Mouse (Mus musculus) cerebellum, postnatal 14 days (tissue): ENCODE measurements around the gene Olfr229.
"Not testable (repeated sequence)": the region's sequence is repeated elsewhere in the genome, so short reads cannot be mapped to it uniquely, and the experiment has no call there.

Source experiments
- DNase-seq, 2 experiments: peaks; one replicate each; pipeline ENCODE4 v3.0.0; 2021; ENCODE audit warnings: mixed read lengths in 2 of 2

The Olfr229 gene

DNA sequence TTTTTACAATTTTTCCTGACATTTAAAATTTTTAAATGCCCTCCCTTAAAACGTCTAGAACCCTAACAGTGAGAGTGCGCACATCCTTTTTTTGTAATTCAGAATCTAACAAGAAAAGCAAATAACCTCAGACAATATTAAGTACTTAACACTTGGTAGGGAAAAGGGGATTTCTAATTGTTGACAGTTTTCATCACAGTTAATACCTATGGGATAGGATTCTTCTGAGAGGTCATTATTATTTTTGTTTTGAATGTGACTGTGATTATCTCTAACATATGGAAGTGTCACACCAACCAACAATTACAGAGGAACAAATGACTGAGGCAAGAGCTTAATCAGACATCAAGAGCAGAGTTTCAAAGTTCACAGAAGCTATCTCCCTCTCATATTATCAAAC, at the start of gene Olfr229:
Gene Olfr229 (plus strand): TSS at position 301 of the 400 bp plus-strand sequence.
- DNase-seq, result no peak

DNA sequence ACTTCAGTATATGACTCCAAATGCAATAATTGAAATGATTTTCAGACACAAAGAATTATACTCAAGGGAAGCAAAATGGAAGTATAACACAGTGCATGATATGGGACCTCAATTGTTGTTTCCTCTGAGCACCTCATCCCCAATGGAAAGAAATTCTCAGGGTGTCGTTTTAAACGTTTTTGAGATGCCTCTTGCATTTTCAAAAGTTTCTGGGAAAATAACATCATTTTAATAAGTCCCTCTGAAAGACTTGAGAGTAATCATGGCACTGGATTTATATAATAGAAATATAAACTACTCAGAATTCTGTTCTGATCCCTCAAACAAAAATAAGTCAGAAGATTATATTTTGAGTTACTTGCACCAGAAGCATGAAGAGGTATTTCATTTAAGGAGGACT, 41.0 kb upstream of the Olfr229 start, which contains the start of gene Olfr972:
Gene Olfr972 (plus strand): TSS at position 301 of the 400 bp plus-strand sequence.
- DNase-seq, result no peak

DNA sequence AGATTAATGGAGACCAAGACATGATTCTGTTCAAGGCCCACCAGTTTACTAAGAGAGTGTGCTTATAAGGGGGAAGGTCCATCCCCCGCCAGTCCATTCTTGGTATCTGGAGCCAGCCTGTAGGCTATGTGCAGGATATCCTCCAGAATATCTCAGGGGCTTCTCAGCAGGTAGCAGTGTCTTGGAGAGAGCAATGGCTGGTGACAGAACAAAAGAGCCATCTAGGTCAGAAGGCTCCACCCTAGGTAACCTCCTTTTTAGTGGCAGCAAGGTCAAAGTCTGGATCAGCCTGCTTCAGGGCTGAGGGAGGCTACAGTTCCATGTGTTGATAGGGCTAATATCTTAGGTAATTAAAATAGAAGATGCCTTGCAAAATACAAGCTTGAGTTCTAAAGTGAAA, 35.1 kb upstream of the Olfr229 start:
- DNase-seq, result not testable (repeated sequence)

GRCm38 (mm10) chr9:39877541-39878396, 29.4 kb upstream of the Olfr229 start:
- DNase-seq, result not testable (repeated sequence)

DNA sequence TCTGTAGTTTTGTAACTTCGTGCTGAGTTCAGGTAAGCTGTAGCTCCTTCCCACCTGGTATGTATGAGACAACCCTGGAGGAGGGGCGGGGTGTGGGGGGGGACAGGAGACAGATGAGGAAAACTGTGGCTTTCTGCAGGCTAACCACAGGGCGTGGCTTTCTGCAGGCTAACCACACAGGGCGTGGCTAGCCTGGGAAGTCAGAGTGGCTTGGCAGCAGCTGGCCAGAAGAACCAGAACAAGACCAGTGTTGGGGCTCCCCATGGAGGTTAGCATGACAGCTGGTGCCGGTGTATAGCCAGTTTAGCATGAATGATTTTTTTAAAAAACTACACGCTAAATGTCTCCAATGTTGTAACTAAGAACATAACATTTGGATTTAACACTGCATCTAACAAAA, 2.0 kb upstream of the Olfr229 start:
- no peak for DNase-seq

GRCm38 (mm10) chr9:39909939-39910338, 2.8 kb downstream of the Olfr229 start:
- DNase-seq, result no peak

DNA sequence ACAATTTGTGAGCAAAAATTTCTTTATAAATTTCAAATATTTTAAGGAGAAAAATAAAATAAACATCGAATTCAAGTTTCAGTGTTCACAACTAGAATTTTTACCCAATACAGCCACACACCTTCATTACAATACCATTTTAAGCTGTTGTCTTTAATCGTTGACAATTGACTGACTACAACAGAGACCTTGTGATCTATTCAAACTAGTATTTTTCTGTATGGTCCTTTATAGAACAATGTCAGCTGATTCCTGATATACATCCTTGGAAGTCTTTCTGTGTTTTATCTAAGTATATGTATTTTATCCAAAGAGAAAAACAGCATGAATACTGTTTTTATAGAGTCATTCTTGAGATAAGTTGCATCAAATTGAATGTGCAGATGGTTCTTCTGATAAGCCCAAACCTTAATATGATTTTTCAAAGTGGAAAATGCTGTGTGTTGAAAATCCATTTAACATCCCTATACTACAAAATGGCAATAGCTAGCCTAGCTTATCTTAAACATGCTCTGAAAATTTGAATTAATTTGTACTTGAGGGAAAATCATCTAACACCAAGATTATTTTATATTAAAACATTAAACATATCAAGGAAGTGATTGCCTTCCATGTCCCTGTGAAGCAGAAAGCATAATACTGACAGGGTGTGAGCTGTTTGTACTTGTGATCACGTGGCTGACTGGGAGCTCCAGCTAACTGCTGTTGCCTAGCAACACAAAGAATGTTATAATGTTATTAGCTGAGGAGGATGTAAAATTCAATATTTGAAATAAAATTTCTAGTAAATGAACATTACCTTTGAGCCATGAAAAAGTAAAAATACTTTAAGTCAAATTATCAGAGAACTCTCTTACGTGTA, 21.1 kb downstream of the Olfr229 start:
- not testable (repeated sequence) for DNase-seq

- DNase-seq, result not testable (repeated sequence)
Observed at GRCm38 (mm10) chr9:39928837-39929236, 21.7 kb downstream of the Olfr229 start.

DNA sequence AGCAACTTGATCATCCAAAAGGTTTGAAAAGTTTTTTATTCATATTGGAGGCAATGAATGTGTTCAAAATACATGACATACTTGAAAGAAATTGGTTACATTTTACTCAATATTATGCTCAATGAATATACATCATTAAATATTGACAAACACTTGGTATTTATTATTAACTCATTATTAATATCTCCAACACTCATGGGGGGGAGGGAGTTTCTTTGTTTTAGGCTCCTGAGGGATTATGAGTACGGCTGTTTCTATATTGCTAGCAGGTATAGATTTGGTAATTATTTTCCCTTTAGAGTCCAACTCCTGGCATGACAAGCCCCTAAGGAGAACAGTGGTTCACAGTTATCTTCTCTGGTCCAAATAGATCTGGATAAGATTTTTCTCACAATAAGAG, 30.1 kb downstream of the Olfr229 start, which contains the start of gene Olfr974:
Gene Olfr974 (plus strand): TSS at position 301 of the 400 bp plus-strand sequence.
- no peak for DNase-seq

- no peak for DNase-seq
Observed at GRCm38 (mm10) chr9:39951946-39952345, 44.8 kb downstream of the Olfr229 start, which contains the start of gene Olfr975. Gene Olfr975 (minus strand): TSS chr9:39952046.

- not testable (repeated sequence) for DNase-seq
Observed at GRCm38 (mm10) chr9:39961033-39961432, 53.9 kb downstream of the Olfr229 start, which contains the start of gene Olfr976. Gene Olfr976 (minus strand): TSS chr9:39961133.
